20 mouse cellular contexts compared by ENCODE assay signal in genomic region chr14:71845546-71845945, GRCm38 (mm10).
"Had no signal": no experiment of that assay in that cellular context is flagged by ENCODE, and none has a peak within 500 bp of the region (broad histone marks: within the 10 kb centered on the region; RNA-seq: fewer than 3 reads in every experiment).

No protein-coding gene starts in this region.

- DNase-seq: layer of hippocampus, postnatal 36 days; lung, adult 2 months; lung, postnatal 14 days; midbrain, embryonic 14.5 days; right cerebral cortex, adult 18-20 months; right cerebral cortex, postnatal 14 days; right cerebral cortex, postnatal 4 days; spleen, adult 18-20 months; thymus, postnatal 25 days had no signal

- H3K27ac ChIP-seq: kidney, postnatal 0 days; left cerebral cortex, adult 2 months; limb, embryonic 12.5 days; limb, embryonic 15.5 days; liver, embryonic 12.5 days; liver, embryonic 15.5 days; neural tube, embryonic 12.5 days; neural tube, embryonic 15.5 days; stomach, embryonic 15.5 days had no signal

- ATAC-seq: intestine, postnatal 0 days; liver, embryonic 12.5 days had no signal

- H3K4me2 ChIP-seq: limb, embryonic 12.5 days; limb, embryonic 15.5 days; liver, embryonic 12.5 days; liver, embryonic 15.5 days; midbrain, embryonic 11.5 days; neural tube, embryonic 12.5 days; neural tube, embryonic 15.5 days; stomach, embryonic 15.5 days had no signal

- H3K4me1 ChIP-seq: limb, embryonic 12.5 days; limb, embryonic 15.5 days; liver, embryonic 12.5 days; liver, embryonic 15.5 days; neural tube, embryonic 12.5 days; neural tube, embryonic 15.5 days; stomach, embryonic 15.5 days had no signal

- H3K9ac ChIP-seq: limb, embryonic 12.5 days; limb, embryonic 15.5 days; liver, embryonic 12.5 days; liver, embryonic 15.5 days; neural tube, embryonic 12.5 days; neural tube, embryonic 15.5 days; stomach, embryonic 15.5 days had no signal

- H3K27me3 ChIP-seq: limb, embryonic 12.5 days; limb, embryonic 15.5 days; liver, embryonic 12.5 days; liver, embryonic 15.5 days; neural tube, embryonic 12.5 days; neural tube, embryonic 15.5 days; stomach, embryonic 15.5 days had no signal

- H3K4me3 ChIP-seq: left cerebral cortex, adult 2 months; limb, embryonic 12.5 days; limb, embryonic 15.5 days; liver, embryonic 12.5 days; liver, embryonic 15.5 days; neural tube, embryonic 12.5 days; neural tube, embryonic 15.5 days; stomach, embryonic 15.5 days had no signal

- H3K36me3 ChIP-seq: limb, embryonic 12.5 days; limb, embryonic 15.5 days; liver, embryonic 12.5 days; liver, embryonic 15.5 days; neural tube, embryonic 12.5 days; neural tube, embryonic 15.5 days; stomach, embryonic 15.5 days had no signal

- H3K9me3 ChIP-seq: limb, embryonic 12.5 days; limb, embryonic 15.5 days; liver, embryonic 12.5 days; liver, embryonic 15.5 days; neural tube, embryonic 12.5 days; neural tube, embryonic 15.5 days; stomach, embryonic 15.5 days had no signal
